Mouse (Mus musculus) forebrain, postnatal 0 days (tissue): ENCODE results near the gene Rab17. TPM values are rescaled to one million over a fixed set of nuclear protein-coding genes. Genes with fewer than 3 reads are reported as not detected.
A peak's percentile ranks its signal among the peaks of the same experiment; 100 is the strongest.

Experiments
- ATAC-seq: fragments of 200-750 bp; cut with Nextera tagmentation; 2 replicates; pipeline ENCODE4 v1.8.0; 2017; ENCODE audit warnings: mild to moderate bottlenecking, moderate library complexity
- DNase-seq: peaks from one replicate; pipeline ENCODE4 v3.0.0-alpha.2; 2015
- H3K27ac ChIP-seq: fragments of 300-500 bp; sonication (generic); 2 replicates; pipeline ENCODE4 v1.5.1; 2014; ENCODE audit warnings: low read depth, mild to moderate bottlenecking, antibody characterized with exemption, low read length, moderate library complexity, mixed read lengths
- H3K27me3 ChIP-seq: fragments of 300-500 bp; sonication (generic); 2 replicates; pipeline ENCODE4 v1.6.1; 2014; ENCODE audit warnings: mild to moderate bottlenecking, low read length, mixed read lengths; ENCODE audit not compliant: insufficient read depth
- H3K36me3 ChIP-seq: fragments of 300-500 bp; sonication (generic); 2 replicates; pipeline ENCODE4 v1.6.1; 2014; ENCODE audit warnings: mild to moderate bottlenecking, moderate library complexity; ENCODE audit not compliant: insufficient read depth
- H3K4me1 ChIP-seq: fragments of 300-500 bp; sonication (generic); 2 replicates; pipeline ENCODE4 v1.6.1; 2014; ENCODE audit warnings: antibody characterized with exemption; ENCODE audit not compliant: insufficient read depth
- H3K4me2 ChIP-seq: fragments of 300-500 bp; sonication (generic); 2 replicates; pipeline ENCODE4 v1.6.1; 2014; ENCODE audit warnings: low read depth, mild to moderate bottlenecking, moderate library complexity
- H3K4me3 ChIP-seq: fragments of 300-500 bp; sonication (generic); 2 replicates; pipeline ENCODE4 v1.5.1; 2014; ENCODE audit warnings: low read depth, low read length, mixed read lengths
- H3K9ac ChIP-seq: fragments of 300-500 bp; sonication (generic); 2 replicates; pipeline ENCODE4 v1.6.1; 2014; ENCODE audit warnings: mild to moderate bottlenecking
- H3K9me3 ChIP-seq: fragments of 300-500 bp; sonication (generic); 2 replicates; pipeline ENCODE4 v1.6.1; 2016; ENCODE audit warnings: low read length
- CTCF ChIP-seq: sonication (generic); IDR thresholded peaks from 2 replicates; pipeline ENCODE4 v1.5.1; 2016; ENCODE audit warnings: antibody characterized with exemption, control low read depth, low read depth
- WGBS: fragments of 180-500 bp; shearing (Covaris S2); extraction: QIAGEN DNeasy Blood & Tissue Kit; methylation state at CpG from one replicate; pipeline ENCODE4 v1.1.7; 2014; 5-methylcytosine and 5-hydroxymethylcytosine counted together
- polyA plus RNA-seq: library from polyadenylated mRNA; unstranded; fragments of >200 nt; fragmentation: Nextera tagmentation; extraction: Ambion mirVana; gene quantifications from 2 replicates; pipeline ENCODE4 v1.2.1, GENCODE M21; 2015
- total RNA-seq: library from RNA; depleted of rRNA; stranded (reverse); fragments of >200 nt; gene quantifications from 2 replicates; pipeline ENCODE4 v1.2.3, GENCODE M21; 2014; rRNA removed

Gene Rab17
- total and polyA plus RNA-seq, 2 experiments from 2014 or later: 0.62 TPM; not detected in 1

DNA sequence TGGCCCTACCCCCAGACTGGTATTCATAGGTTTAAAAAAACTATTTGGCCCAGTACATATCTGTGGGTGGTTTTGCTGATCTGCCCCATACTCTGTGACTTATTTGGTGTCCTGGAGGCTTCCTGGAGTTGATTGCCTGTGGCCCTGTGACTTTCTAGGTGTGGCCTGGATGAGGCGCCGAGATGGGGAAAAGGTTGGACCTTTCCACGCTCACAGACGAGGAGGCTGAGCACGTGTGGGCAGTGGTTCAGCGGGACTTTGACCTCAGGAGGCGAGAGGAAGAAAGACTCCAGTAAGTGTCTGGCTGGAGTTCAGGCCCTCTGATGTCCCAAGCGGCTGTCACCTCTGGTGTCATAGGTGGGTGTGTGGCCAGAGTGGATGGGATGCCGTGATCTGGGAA, 47.8 kb downstream of the Rab17 start:
- ATAC-seq (no peak), DNase-seq (no peak)
- WGBS: 91% methylated on average over 9 of the region's 9 CpGs
- Histone ChIP-seq H3K4me1 (no peaks in the 10 kb centered on the region), H3K9ac (no peak overlapping the region), H3K9me3 (no peaks in the 10 kb centered on the region), H3K27ac (no peak overlapping the region), H3K36me3 (no peaks in the 10 kb centered on the region), H3K4me3 (no peak overlapping the region), H3K4me2 (no peak overlapping the region), H3K27me3 (no peaks in the 10 kb centered on the region)
- no peak for TF ChIP-seq CTCF

DNA sequence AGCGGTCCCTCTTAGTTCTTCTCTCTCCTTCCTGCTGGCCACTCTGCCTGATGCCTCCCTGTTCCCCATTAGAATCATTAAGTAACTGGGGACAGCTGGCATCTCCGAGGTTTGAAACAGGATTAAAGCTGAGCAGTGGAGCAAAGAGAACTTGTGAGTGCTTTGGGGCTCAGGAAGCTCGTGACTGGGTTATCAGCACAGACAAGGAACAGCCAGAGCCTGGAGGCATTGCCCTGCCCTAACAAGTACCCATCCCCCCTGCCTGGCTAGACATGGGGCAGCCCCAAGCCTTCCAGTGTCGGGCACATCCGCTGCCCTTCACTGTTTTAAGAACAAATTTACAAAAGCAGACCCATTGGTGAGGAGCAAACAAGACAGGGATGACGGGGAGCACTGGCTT, 52.0 kb downstream of the Rab17 start:
- Histone ChIP-seq H3K4me3 (no peak overlapping the region), H3K9me3 (no peaks in the 10 kb centered on the region), H3K4me1 (no peaks in the 10 kb centered on the region), H3K9ac (no peak overlapping the region), H3K27ac (no peak overlapping the region), H3K4me2 (no peak overlapping the region), H3K27me3 (no peaks in the 10 kb centered on the region; the same call in 1 of the 2 replicates), H3K36me3 (no peaks in the 10 kb centered on the region)
- DNase-seq: no peak
- TF ChIP-seq CTCF: no peak
- no peak for ATAC-seq
- 54% methylated on average over 6 of the region's 6 CpGs for WGBS

DNA sequence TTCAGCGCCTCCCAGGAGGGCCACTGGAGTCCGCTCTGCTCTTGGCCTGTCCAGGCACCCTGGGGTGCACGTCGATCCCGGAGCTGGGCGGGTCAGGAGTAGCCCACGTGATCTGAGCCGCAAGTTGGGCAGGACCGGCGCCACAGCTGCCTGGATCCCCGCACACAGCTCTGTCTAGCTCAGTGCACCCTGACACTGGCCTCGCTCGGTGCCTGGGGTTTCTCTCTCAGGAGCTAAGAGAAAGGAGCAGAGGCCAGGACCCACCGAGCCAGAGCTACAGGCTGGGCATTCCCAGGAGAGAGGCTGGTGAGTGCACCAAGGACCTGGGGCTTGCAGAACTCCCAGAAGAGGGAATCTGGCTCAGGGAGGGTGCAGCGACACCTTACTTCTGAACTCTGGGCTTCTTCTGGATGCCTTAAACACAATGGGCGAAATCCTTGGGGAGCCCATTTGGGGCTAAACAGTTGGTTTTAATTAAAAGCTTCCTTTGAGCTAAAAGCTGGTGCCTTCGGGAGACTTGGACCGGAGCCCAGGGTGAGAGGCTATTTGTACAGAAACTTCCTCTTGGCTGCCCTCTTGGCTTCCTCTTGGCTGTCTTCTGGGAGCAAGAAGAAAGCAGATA, 54.4 kb downstream of the Rab17 start, which contains the start of gene Mlph:
TSS of gene Mlph (plus strand) at position 138 of the 622 bp plus-strand sequence.
- TF ChIP-seq CTCF: no peak
- no peak within 1 kb of the TSS for H3K27ac ChIP-seq
- H3K4me3 ChIP-seq: no peak within 1 kb of the TSS
- DNase-seq (no peak), ATAC-seq (peak; percentile 16; the same call in 1 of the 2 replicates)
- no peaks in the 10 kb centered on the region; the same call in 1 of the 2 replicates for H3K27me3 ChIP-seq
- no peak within 1 kb of the TSS for H3K9ac ChIP-seq
- no peaks in the 10 kb centered on the region for H3K36me3 ChIP-seq
- H3K4me1 ChIP-seq: no peaks in the 10 kb centered on the region
- H3K9me3 ChIP-seq: no peaks in the 10 kb centered on the region
- peak within 1 kb of the TSS; percentile 28 for H3K4me2 ChIP-seq
- 4% methylated on average over 18 of the region's 18 CpGs for WGBS

DNA sequence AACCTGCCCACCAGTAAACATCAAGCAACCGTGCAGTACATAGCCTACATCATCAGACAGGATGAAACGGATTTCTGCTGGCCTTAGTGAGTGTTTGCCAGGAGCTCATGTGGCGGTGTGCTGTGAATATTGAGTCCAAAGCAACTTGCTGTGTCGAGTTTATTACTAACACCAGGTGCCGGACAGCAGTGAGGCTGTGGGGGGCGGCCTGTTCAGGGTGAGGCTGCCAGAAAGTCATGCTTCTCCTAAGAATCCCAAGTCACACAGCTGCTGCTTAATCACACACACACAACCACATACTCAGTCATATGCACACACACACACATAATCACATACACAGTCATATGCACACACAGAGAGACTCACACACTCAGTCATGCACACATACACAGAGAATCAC, 56.2 kb downstream of the Rab17 start:
- Histone ChIP-seq H3K4me3 (no peak overlapping the region), H3K9ac (no peak overlapping the region), H3K27me3 (no peaks in the 10 kb centered on the region; the same call in 1 of the 2 replicates), H3K27ac (no peak overlapping the region), H3K4me1 (no peaks in the 10 kb centered on the region; the same call in 1 of the 2 replicates), H3K4me2 (no peak overlapping the region), H3K9me3 (no peaks in the 10 kb centered on the region), H3K36me3 (no peaks in the 10 kb centered on the region)
- WGBS: 70% methylated on average over 6 of the region's 6 CpGs
- TF ChIP-seq CTCF: no peak
- DNase-seq (no peak), ATAC-seq (no peak)

DNA sequence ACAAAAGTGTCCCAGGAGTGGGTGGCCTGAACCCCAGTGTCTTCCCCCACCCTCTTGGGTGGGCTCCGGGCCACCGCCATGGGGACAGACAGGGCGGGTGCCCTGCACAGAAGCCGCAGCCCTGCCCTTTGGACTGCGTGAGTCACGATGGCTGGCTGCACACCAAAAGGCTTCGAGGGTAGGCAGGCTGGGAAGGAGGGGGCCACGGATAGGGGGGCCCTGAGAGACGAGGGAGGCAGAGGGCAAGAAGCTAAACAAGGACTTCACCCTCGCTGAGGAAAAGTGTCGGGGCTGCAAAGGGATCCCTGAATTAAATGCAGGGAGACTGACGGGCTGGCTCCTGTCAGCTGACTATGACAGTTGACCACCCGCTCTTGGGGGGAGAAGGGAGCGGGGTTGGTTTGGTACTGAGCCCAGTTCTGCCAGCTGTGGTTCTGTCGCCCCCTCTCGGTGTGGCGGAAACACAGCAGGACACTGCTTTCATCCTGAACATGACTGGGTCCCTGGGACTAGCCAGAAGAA, 59.8 kb downstream of the Rab17 start:
- ATAC-seq (peak; percentile 42; the same call in 1 of the 2 replicates), DNase-seq (no peak)
- Histone ChIP-seq H3K9ac (no peak overlapping the region), H3K36me3 (no peaks in the 10 kb centered on the region), H3K27ac (no peak overlapping the region), H3K4me2 (0 out of 2 replicates have a peak overlapping the region, but pooled peaks have one; percentile 10), H3K9me3 (no peaks in the 10 kb centered on the region), H3K27me3 (no peaks in the 10 kb centered on the region; the same call in 1 of the 2 replicates), H3K4me1 (no peaks in the 10 kb centered on the region; the same call in 1 of the 2 replicates), H3K4me3 (no peak overlapping the region)
- TF ChIP-seq CTCF: peak; percentile 38
- WGBS: 40% methylated on average over 17 of the region's 17 CpGs

DNA sequence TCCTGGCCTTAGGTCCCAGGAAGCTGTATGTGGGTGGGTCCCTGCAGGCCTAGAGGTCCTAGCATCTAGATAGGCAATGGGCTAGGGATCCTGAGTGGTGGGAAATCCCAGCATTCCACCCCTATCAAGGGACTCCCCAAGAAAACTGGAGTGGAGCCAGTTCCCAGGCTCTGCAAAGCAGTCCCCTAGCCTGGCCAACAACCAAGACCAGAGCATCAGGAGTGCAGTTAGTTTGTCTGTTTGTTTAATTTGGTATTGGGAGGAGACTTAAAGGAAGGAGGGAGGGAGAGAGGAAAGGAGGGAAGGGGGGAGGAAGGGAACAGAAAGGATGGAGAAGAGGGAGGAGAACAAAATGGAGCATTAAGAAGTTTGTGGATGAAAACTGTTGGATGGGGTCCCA, 60.3 kb downstream of the Rab17 start:
- Histone ChIP-seq H3K9ac (no peak overlapping the region), H3K9me3 (no peaks in the 10 kb centered on the region), H3K27me3 (no peaks in the 10 kb centered on the region; the same call in 1 of the 2 replicates), H3K27ac (no peak overlapping the region), H3K4me1 (no peaks in the 10 kb centered on the region; the same call in 1 of the 2 replicates), H3K36me3 (no peaks in the 10 kb centered on the region), H3K4me3 (no peak overlapping the region), H3K4me2 (no peak overlapping the region)
- no peak for DNase-seq
- no peak for TF ChIP-seq CTCF
- no peak for ATAC-seq

Other genes starting within 250 kb of the Rab17 start
- 12.2 and 34.1 TPM in 2 replicates for gene Col6a3, start 125.7 kb downstream of the Rab17 start, total RNA-seq
- 2.5 and 3.2 TPM in 2 replicates for gene Col6a3, start 125.7 kb downstream of the Rab17 start, polyA plus RNA-seq
- gene Mlph, start 54.6 kb downstream of the Rab17 start, total RNA-seq: 0.14 and 0.38 TPM in 2 replicates
- gene Mlph, start 54.6 kb downstream of the Rab17 start, polyA plus RNA-seq: 0.19 and 0.33 TPM in 2 replicates
- gene Prlh, start 16.6 kb downstream of the Rab17 start, total RNA-seq: not detected in 2 replicates
- not detected in 2 replicates for gene Prlh, start 16.6 kb downstream of the Rab17 start, polyA plus RNA-seq
- gene Lrrfip1, start 29.1 kb upstream of the Rab17 start, total RNA-seq: 52.4 and 55.4 TPM in 2 replicates
- gene Lrrfip1, start 29.1 kb upstream of the Rab17 start, polyA plus RNA-seq: 56.9 and 62.0 TPM in 2 replicates
- 0.29 TPM in 1 of 2 replicates, not detected in the other for gene Rbm44, start 175.4 kb upstream of the Rab17 start, total RNA-seq
- gene Rbm44, start 175.4 kb upstream of the Rab17 start, polyA plus RNA-seq: 0.11 and 0.19 TPM in 2 replicates
- gene Ramp1, start 210.2 kb upstream of the Rab17 start, total RNA-seq: 14.4 and 16.8 TPM in 2 replicates
- 21.3 and 23.2 TPM in 2 replicates for gene Ramp1, start 210.2 kb upstream of the Rab17 start, polyA plus RNA-seq